8 mouse cellular contexts compared by ENCODE assay signal in the genomic region with DNA sequence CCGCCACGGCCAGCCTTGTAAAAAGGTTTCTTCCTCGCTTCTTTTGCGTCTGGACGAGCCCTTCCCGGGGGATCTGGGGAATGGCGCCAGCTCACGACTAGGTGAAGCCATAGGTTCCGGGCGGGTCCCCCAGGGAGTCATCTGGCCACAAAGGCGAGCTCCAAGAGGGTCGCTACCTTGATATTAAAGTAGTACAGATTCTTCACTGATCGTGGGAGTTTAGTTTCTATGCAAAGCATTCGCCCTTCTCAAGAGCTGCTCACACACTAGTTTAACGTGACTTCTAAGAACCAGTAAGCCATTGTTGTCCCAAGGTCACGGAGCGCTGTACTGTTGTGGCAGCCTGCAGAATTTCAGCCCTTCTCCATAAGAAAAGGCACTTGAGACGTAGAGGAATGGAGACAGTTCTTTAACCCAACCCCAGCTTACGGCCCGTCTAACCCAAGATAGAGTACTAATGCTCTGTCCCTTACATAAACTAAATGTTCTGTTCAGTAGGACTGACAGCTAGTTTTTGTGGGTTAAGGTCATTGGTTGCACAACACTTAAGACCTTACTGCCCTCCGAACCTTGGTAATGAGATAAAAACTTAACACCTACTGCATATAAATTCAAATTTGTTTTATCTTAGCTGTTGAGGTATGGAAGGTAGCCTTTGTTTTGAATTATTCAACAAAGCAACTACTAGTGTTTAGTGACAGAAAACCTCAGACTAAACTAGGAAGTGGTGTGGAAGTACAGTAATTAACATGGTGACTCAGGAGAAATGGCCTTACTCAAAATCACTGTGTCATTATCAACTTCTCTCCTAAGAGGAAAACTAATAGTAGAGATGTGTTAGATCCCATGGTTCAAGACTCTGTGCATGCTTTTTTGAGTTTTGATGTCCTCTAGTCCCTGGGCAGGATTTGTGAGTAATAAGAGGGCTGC. TPM values are rescaled to one million over a fixed set of nuclear protein-coding genes. Genes with fewer than 3 reads are reported as not detected.
DNase-seq lines count a peak whose midpoint lies in the region; ATAC-seq lines count a peak whose summit lies in the region.

No protein-coding gene starts in this region.

- WGBS in kidney, embryonic 14.5 days = 4% methylated on average over 21 of the region's 21 CpGs
- WGBS in embryonic facial prominence, embryonic 13.5 days = 4% methylated on average over 21 of the region's 21 CpGs
- WGBS in intestine, embryonic 16.5 days = 2% methylated on average over 21 of the region's 21 CpGs
- WGBS in neural tube, embryonic 12.5 days = 6% methylated on average over 21 of the region's 21 CpGs

- H3K9ac ChIP-seq in kidney, embryonic 14.5 days (ENCODE audit: low read depth, low read length) = peak overlapping the region; percentile 88
- peak overlapping the region; percentile 87 for H3K9ac ChIP-seq in embryonic facial prominence, embryonic 13.5 days
- peak overlapping the region; percentile 90 for H3K9ac ChIP-seq in intestine, embryonic 16.5 days (ENCODE audit: low read depth, low read length)
- peak overlapping the region; percentile 84 for H3K9ac ChIP-seq in neural tube, embryonic 12.5 days

- no peaks in the 10 kb centered on the region for H3K9me3 ChIP-seq in kidney, embryonic 14.5 days (ENCODE audit: control insufficient read depth, low read length)
- no peaks in the 10 kb centered on the region for H3K9me3 ChIP-seq in embryonic facial prominence, embryonic 13.5 days
- H3K9me3 ChIP-seq in intestine, embryonic 16.5 days (ENCODE audit: control insufficient read depth, low read length) = no peaks in the 10 kb centered on the region
- H3K9me3 ChIP-seq in neural tube, embryonic 12.5 days = no peaks in the 10 kb centered on the region

- peak overlapping the region; percentile 77 for H3K4me3 ChIP-seq in kidney, embryonic 14.5 days (ENCODE audit: low read length)
- H3K4me3 ChIP-seq in embryonic facial prominence, embryonic 13.5 days = peak overlapping the region; percentile 72
- peak overlapping the region; percentile 70 for H3K4me3 ChIP-seq in intestine, embryonic 16.5 days (ENCODE audit: low read length)
- peak overlapping the region; percentile 68 for H3K4me3 ChIP-seq in neural tube, embryonic 12.5 days

- H3K36me3 ChIP-seq in kidney, embryonic 14.5 days (ENCODE audit: control insufficient read depth, insufficient read depth, low read length) = peaks cover 6% of the 10 kb centered on the region; the same call in 1 of the 2 replicates
- H3K36me3 ChIP-seq in embryonic facial prominence, embryonic 13.5 days = peaks cover 10% of the 10 kb centered on the region
- H3K36me3 ChIP-seq in intestine, embryonic 16.5 days (ENCODE audit: control insufficient read depth, insufficient read depth, low read length) = no peaks in the 10 kb centered on the region
- H3K36me3 ChIP-seq in neural tube, embryonic 12.5 days = no peaks in the 10 kb centered on the region

- ATAC-seq in kidney, embryonic 14.5 days (ENCODE audit: low FRiP score, low TSS enrichment) = peak; percentile 47
- peak; percentile 33; the same call in 1 of the 2 replicates for ATAC-seq in embryonic facial prominence, embryonic 13.5 days (ENCODE audit: insufficient number of reproducible peaks, insufficient read depth, low FRiP score, low TSS enrichment, low read depth)
- peak; percentile 57 for ATAC-seq in intestine, embryonic 16.5 days
- ATAC-seq in neural tube, embryonic 12.5 days (ENCODE audit: low FRiP score, low read depth) = peak; percentile 51

- no peak for DNase-seq in kidney, postnatal 10 days
- DNase-seq in MEL-GATA-1-ER (ENCODE audit: extremely low read depth, low read depth) = peak; percentile 32
- no peak for DNase-seq in thymus, postnatal 25 days
- no peak for DNase-seq in frontal cortex, postnatal 25 days (ENCODE audit: low spot score in 2 of 2)

- H3K4me2 ChIP-seq in kidney, embryonic 14.5 days (replicated peaks; ENCODE audit: low read depth, low read length) = peak overlapping the region; percentile 67
- H3K4me2 ChIP-seq in embryonic facial prominence, embryonic 13.5 days = peak overlapping the region; percentile 73
- H3K4me2 ChIP-seq in intestine, embryonic 16.5 days (ENCODE audit: low read depth, low read length) = peak overlapping the region; percentile 60
- peak overlapping the region; percentile 67 for H3K4me2 ChIP-seq in neural tube, embryonic 12.5 days (replicated peaks)

- peak overlapping the region; percentile 98 for H3K27ac ChIP-seq in kidney, embryonic 14.5 days (ENCODE audit: low read depth, low read length)
- peak overlapping the region; percentile 96 for H3K27ac ChIP-seq in embryonic facial prominence, embryonic 13.5 days
- H3K27ac ChIP-seq in intestine, embryonic 16.5 days (ENCODE audit: low read length) = peak overlapping the region; percentile 98
- peak overlapping the region; percentile 95 for H3K27ac ChIP-seq in neural tube, embryonic 12.5 days

- no peaks in the 10 kb centered on the region for H3K27me3 ChIP-seq in kidney, embryonic 14.5 days (ENCODE audit: control insufficient read depth, insufficient read depth, low read length)
- no peaks in the 10 kb centered on the region for H3K27me3 ChIP-seq in embryonic facial prominence, embryonic 13.5 days
- no peaks in the 10 kb centered on the region for H3K27me3 ChIP-seq in intestine, embryonic 16.5 days (replicated peaks; ENCODE audit: control insufficient read depth, insufficient read depth, low read length)
- no peaks in the 10 kb centered on the region for H3K27me3 ChIP-seq in neural tube, embryonic 12.5 days (replicated peaks)

- H3K4me1 ChIP-seq in kidney, embryonic 14.5 days (ENCODE audit: control insufficient read depth, insufficient read depth, low read length) = peaks cover 6% of the 10 kb centered on the region
- H3K4me1 ChIP-seq in embryonic facial prominence, embryonic 13.5 days = peaks cover 14% of the 10 kb centered on the region
- H3K4me1 ChIP-seq in intestine, embryonic 16.5 days (ENCODE audit: control insufficient read depth, insufficient read depth, low read length) = peaks cover 3% of the 10 kb centered on the region; the same call in 1 of the 2 replicates
- H3K4me1 ChIP-seq in neural tube, embryonic 12.5 days = peaks cover 11% of the 10 kb centered on the region

RNA-seq across cellular contexts. Expression of gene Etfrf1, which starts 0.7 kb away (rescaled TPM):
- 39.2 and 47.3 TPM in 2 replicates for polyA plus RNA-seq in kidney, embryonic 14.5 days (2014; fragmentation: Nextera tagmentation; extraction: Ambion mirVana)
- 37.3 and 38.3 TPM in 2 replicates for polyA plus RNA-seq in embryonic facial prominence, embryonic 13.5 days (2015; fragmentation: Nextera tagmentation; extraction: Ambion mirVana)
- polyA plus RNA-seq in intestine, embryonic 16.5 days (2015; fragmentation: Nextera tagmentation; extraction: Ambion mirVana) = 53.9 and 56.0 TPM in 2 replicates
- polyA plus RNA-seq in neural tube, embryonic 12.5 days (2016; fragmentation: Nextera tagmentation; extraction: Ambion mirVana) = 31.7 and 34.7 TPM in 2 replicates

RNA-seq across cellular contexts. Expression of gene Casc1, which starts 0.8 kb away (rescaled TPM):
- polyA plus RNA-seq in kidney, embryonic 14.5 days (2014; fragmentation: Nextera tagmentation; extraction: Ambion mirVana) = 0.20 and 0.79 TPM in 2 replicates
- 0.45 and 0.48 TPM in 2 replicates for polyA plus RNA-seq in embryonic facial prominence, embryonic 13.5 days (2015; fragmentation: Nextera tagmentation; extraction: Ambion mirVana)
- polyA plus RNA-seq in intestine, embryonic 16.5 days (2015; fragmentation: Nextera tagmentation; extraction: Ambion mirVana) = 0.22 and 0.23 TPM in 2 replicates
- 0.59 and 0.60 TPM in 2 replicates for polyA plus RNA-seq in neural tube, embryonic 12.5 days (2016; fragmentation: Nextera tagmentation; extraction: Ambion mirVana)

RNA-seq across cellular contexts. Expression of gene Kras, which starts 38.4 kb away (rescaled TPM):
- polyA plus RNA-seq in kidney, embryonic 14.5 days (2014; fragmentation: Nextera tagmentation; extraction: Ambion mirVana) = 79.4 and 97.9 TPM in 2 replicates
- polyA plus RNA-seq in embryonic facial prominence, embryonic 13.5 days (2015; fragmentation: Nextera tagmentation; extraction: Ambion mirVana) = 68.5 and 70.6 TPM in 2 replicates
- 56.6 and 60.2 TPM in 2 replicates for polyA plus RNA-seq in intestine, embryonic 16.5 days (2015; fragmentation: Nextera tagmentation; extraction: Ambion mirVana)
- 102 and 114 TPM in 2 replicates for polyA plus RNA-seq in neural tube, embryonic 12.5 days (2016; fragmentation: Nextera tagmentation; extraction: Ambion mirVana)
